Mouse (Mus musculus): ENCODE measurements around the gene Nutf2.

- TF ChIP-seq CTCF (IDR thresholded peaks at IDR 0.05; ENCODE audit: extremely low read depth, insufficient read depth, insufficient read length, insufficient replicate concordance) (no peak), POLR2A (IDR thresholded peaks at IDR 0.05; ENCODE audit: low read depth, low read length) (no peak)
Measured at GRCm38 (mm10) chr8:105813241-105813640, 47.1 kb upstream of the Nutf2 start.
